Mouse (Mus musculus) bone marrow, adult 2 months (tissue): ENCODE results near the gene Gm3045.

Experiments
- CTCF ChIP-seq: fragments of 200-500 bp; IDR thresholded peaks from 2 replicates; pipeline ENCODE4 v1.5.1; 2011; ENCODE audit warnings: low read length, control low read depth; ENCODE audit not compliant: control insufficient read depth, insufficient read depth
- POLR2A ChIP-seq: fragments of 200-500 bp; IDR thresholded peaks from 2 replicates; pipeline ENCODE4 v1.6.1; 2011; ENCODE audit warnings: low read depth, mild to moderate bottlenecking, control low read depth, low read length, borderline replicate concordance; ENCODE audit not compliant: control insufficient read depth

- no peak for TF ChIP-seq POLR2A
- TF ChIP-seq CTCF, result no peak
These were observed 45.6 kb downstream of the Gm3045 start for GRCm38 (mm10) chr13:56471951-56472350.
